Mouse (Mus musculus) ES-E14 (cell line): ENCODE measurements at regions not wholly inside any gene's neighbourhood (a gene's known extent, or its start where the extent isn't known, plus 50 kb on each side); places are given as distances from the start of the nearest gene placed in this dataset.

ENCODE experiments used
- DNase-seq: peaks from one replicate; pipeline ENCODE4 v3.0.0-alpha.2; 2013; ENCODE audit warnings: low read depth, low spot score
- H3K27ac ChIP-seq: 2 replicates; pipeline ENCODE4 v1.5.1; 2012; ENCODE audit warnings: low read depth, mild to moderate bottlenecking, low read length, moderate library complexity, mixed read lengths; ENCODE audit not compliant: poor library complexity, insufficient read depth, severe bottlenecking
- H3K36me3 ChIP-seq: 2 replicates; pipeline ENCODE4 v1.6.1; 2012; ENCODE audit warnings: mild to moderate bottlenecking, low read length, moderate library complexity, mixed read lengths; ENCODE audit not compliant: control insufficient read depth, poor library complexity, insufficient read depth, severe bottlenecking
- H3K4me1 ChIP-seq, 2 experiments: fragments of 150-350 bp in 1 of 2; sonication (generic) in 1 of 2; 2 replicates each; pipeline ENCODE4 v1.6.1; 2012; ENCODE audit warnings: low read length in 2 of 2, mild to moderate bottlenecking in 1 of 2, mixed read lengths in 1 of 2; ENCODE audit not compliant: control insufficient read depth in 2 of 2, insufficient read depth in 2 of 2, poor library complexity in 1 of 2
- H3K4me3 ChIP-seq, 2 experiments: fragments of 150-350 bp in 1 of 2; sonication (generic) in 1 of 2; 2 replicates each; pipeline ENCODE4 v1.5.1; 2012; ENCODE audit warnings: low read length in 2 of 2, low read depth in 1 of 2, mild to moderate bottlenecking in 1 of 2, mixed read lengths in 1 of 2; ENCODE audit not compliant: insufficient read depth in 1 of 2, poor library complexity in 1 of 2, severe bottlenecking in 1 of 2
- H3K9ac ChIP-seq: 2 replicates; pipeline ENCODE4 v1.6.1; 2012; ENCODE audit warnings: low read depth, mild to moderate bottlenecking, low read length, mixed read lengths; ENCODE audit not compliant: poor library complexity, insufficient read depth, severe bottlenecking
- H3K9me3 ChIP-seq: fragments of 150-350 bp; sonication (generic); 2 replicates; pipeline ENCODE4 v1.6.1; 2012; ENCODE audit warnings: low read depth, mild to moderate bottlenecking, low read length; ENCODE audit not compliant: control insufficient read depth, insufficient read depth
- CHD2 ChIP-seq: IDR thresholded peaks from 2 replicates; pipeline ENCODE4 v1.6.1; 2014; ENCODE audit warnings: mild to moderate bottlenecking, low read depth, low read length, inconsistent platforms
- HCFC1 ChIP-seq: IDR thresholded peaks from 2 replicates; pipeline ENCODE4 v1.6.1; 2012; ENCODE audit warnings: low read length, inconsistent platforms, borderline replicate concordance; ENCODE audit not compliant: insufficient read depth
- MAFK ChIP-seq: IDR thresholded peaks from 2 replicates; pipeline ENCODE4 v1.6.1; 2014; ENCODE audit warnings: mild to moderate bottlenecking, low read depth, low read length, inconsistent platforms; ENCODE audit not compliant: insufficient read depth
- ZC3H11A ChIP-seq: IDR thresholded peaks from 2 replicates; pipeline ENCODE4 v1.6.1; 2012; ENCODE audit warnings: low read depth, mild to moderate bottlenecking, inconsistent platforms, low read length, borderline replicate concordance
- ZNF384 ChIP-seq: IDR thresholded peaks from 2 replicates; pipeline ENCODE4 v1.6.1; 2012; ENCODE audit warnings: low read depth, low read length, inconsistent platforms
- in situ Hi-C, 2 experiments: fragments of 600-800 bp; cut with MboI; formaldehyde crosslinking; loops; one replicate each; pipeline ENCODE4 v1.15.1; 2025; ENCODE audit warnings: low sequenced_read_pairs in 2 of 2, inconsistent platforms in 1 of 2; ENCODE audit not compliant: unreplicated experiment in 2 of 2

GRCm38 (mm10) chr1:177562589-177562912 lies 120.4 kb downstream of the Zbtb18 start:
- H3K27ac ChIP-seq, result no peak overlapping the region
- H3K9me3 ChIP-seq, result no peaks in the 10 kb centered on the region
- no peak overlapping the region for H3K9ac ChIP-seq
- DNase-seq, result no peak
- TF ChIP-seq MAFK (no peak), HCFC1 (no peak), CHD2 (no peak), ZC3H11A (no peak), ZNF384 (no peak)
- no peaks in the 10 kb centered on the region for H3K36me3 ChIP-seq
- no peaks in the 10 kb centered on the region for H3K4me1 ChIP-seq
- H3K4me3 ChIP-seq, result no peak overlapping the region
- in situ Hi-C loops, result no loop called here

GRCm38 (mm10) chr1:177565678-177566077 lies 123.5 kb downstream of the Zbtb18 start:
- no peaks in the 10 kb centered on the region for H3K36me3 ChIP-seq
- in situ Hi-C loops, result no loop called here
- no peaks in the 10 kb centered on the region for H3K4me1 ChIP-seq
- no peak overlapping the region for H3K27ac ChIP-seq
- H3K4me3 ChIP-seq, result no peak overlapping the region
- no peak overlapping the region for H3K9ac ChIP-seq
- no peak for TF ChIP-seq CHD2
- no peaks in the 10 kb centered on the region for H3K9me3 ChIP-seq
- DNase-seq, result no peak

DNA sequence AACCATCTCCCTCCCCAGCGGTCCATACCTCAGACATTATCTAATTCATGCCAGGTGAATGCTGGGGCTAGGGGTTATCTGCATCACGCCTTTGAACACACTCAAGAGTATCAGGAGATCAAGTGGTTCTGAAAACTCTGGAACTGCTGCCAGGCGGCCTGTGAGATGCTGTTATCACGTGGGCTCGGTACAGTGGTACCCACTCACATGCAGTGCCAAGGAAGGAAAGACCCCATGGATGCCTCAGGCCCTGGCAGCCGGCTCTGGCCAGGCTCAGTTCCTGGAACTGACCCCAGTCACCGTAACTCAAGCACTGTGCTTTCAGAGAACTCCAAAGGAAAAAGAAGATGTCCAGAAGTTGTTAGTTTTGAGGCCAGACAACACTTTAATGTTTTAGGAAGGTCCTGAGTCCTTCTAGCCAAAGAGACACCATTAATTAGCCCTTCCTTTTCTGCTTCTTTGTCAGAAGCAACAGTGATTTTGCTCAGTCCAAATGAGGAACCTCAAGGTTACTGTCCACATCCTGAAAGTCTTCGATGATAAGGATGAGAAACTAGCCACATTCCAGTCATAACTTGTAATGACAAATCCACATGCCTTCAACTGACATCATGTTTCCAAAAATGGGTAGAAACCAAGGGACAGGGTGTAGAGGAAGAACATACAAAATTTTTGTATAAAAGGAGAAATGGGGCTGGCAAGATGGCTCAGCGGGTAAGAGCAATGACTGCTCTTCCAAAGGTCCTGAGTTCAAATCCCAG lies 126.1 kb downstream of the Zbtb18 start:
- Histone ChIP-seq H3K9ac (no peak overlapping the region), H3K27ac (no peak overlapping the region), H3K36me3 (no peaks in the 10 kb centered on the region), H3K4me1 (no peaks in the 10 kb centered on the region), H3K4me3 (no peak overlapping the region), H3K9me3 (no peaks in the 10 kb centered on the region)
- in situ Hi-C loops, result no loop called here
- TF ChIP-seq MAFK (no peak), ZC3H11A (no peak), CHD2 (no peak), ZNF384 (no peak), HCFC1 (no peak)
- DNase-seq, result no peak

DNA sequence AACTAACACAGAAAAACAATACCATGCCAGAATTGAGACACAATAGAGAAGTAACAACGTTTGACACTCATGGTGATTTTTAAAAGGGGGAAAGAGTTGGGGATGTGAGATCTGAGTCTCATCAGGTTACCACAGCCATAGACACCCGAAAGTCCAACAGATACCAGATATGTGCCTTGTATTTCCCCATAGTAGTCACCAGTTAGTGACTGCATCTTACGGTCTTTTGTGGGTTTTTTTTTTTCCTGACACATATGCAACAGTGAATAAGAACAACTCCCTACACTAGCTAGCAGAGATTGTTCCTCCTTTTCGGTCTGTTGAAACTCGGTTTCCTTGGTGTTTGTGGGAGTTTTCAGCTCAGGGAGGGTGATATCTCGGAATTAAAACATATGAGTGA lies 127.4 kb downstream of the Zbtb18 start:
- H3K9me3 ChIP-seq, result no peaks in the 10 kb centered on the region
- H3K27ac ChIP-seq, result no peak overlapping the region
- no peak for DNase-seq
- H3K4me3 ChIP-seq, result no peak overlapping the region
- in situ Hi-C loops, result no loop called here
- no peaks in the 10 kb centered on the region for H3K36me3 ChIP-seq
- no peak for TF ChIP-seq ZNF384
- TF ChIP-seq ZC3H11A, result no peak
- TF ChIP-seq MAFK, result no peak
- TF ChIP-seq CHD2, result no peak
- TF ChIP-seq HCFC1, result no peak
- no peaks in the 10 kb centered on the region for H3K4me1 ChIP-seq
- H3K9ac ChIP-seq, result no peak overlapping the region

GRCm38 (mm10) chr1:177573017-177573725 lies 131.0 kb downstream of the Zbtb18 start:
- no peak overlapping the region for H3K9ac ChIP-seq
- no peaks in the 10 kb centered on the region for H3K4me1 ChIP-seq
- H3K36me3 ChIP-seq, result no peaks in the 10 kb centered on the region
- no peak overlapping the region for H3K4me3 ChIP-seq
- DNase-seq, result no peak
- H3K27ac ChIP-seq, result no peak overlapping the region
- H3K9me3 ChIP-seq, result no peaks in the 10 kb centered on the region
- TF ChIP-seq CHD2, result no peak
- no peak for TF ChIP-seq MAFK
- no peak for TF ChIP-seq HCFC1
- no peak for TF ChIP-seq ZC3H11A
- TF ChIP-seq ZNF384, result no peak
- in situ Hi-C loops, result no loop called here
